Mouse (Mus musculus) retina, postnatal 7 days (tissue): ENCODE data around the gene Traf3ip2.

Source experiments
- DNase-seq: peaks from one replicate; pipeline ENCODE4 v3.0.0-alpha.2; 2012; ENCODE audit warnings: low read depth, low spot score

Traf3ip2 gene

DNA sequence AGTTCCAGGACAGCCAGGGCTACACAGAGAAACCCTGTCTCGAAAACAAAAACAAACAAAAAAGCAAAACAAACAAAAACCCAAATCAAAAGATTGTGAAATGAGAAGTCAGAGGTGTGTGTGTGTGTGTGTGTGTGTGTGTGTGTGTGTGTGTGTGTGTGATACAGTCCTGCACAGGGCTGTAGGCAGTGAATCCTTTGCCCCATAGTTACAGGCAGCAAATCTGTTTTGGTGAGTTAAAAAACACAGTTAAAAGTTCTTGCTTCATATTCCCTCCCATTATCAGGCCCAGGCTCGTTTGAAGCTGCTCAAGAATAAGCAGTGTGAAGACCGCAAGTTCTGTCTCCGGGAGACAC is at the start of gene Traf3ip2:
TSS of gene Traf3ip2 (plus strand) at position 302 of the 356 bp plus-strand sequence.
- no peak for DNase-seq

DNA sequence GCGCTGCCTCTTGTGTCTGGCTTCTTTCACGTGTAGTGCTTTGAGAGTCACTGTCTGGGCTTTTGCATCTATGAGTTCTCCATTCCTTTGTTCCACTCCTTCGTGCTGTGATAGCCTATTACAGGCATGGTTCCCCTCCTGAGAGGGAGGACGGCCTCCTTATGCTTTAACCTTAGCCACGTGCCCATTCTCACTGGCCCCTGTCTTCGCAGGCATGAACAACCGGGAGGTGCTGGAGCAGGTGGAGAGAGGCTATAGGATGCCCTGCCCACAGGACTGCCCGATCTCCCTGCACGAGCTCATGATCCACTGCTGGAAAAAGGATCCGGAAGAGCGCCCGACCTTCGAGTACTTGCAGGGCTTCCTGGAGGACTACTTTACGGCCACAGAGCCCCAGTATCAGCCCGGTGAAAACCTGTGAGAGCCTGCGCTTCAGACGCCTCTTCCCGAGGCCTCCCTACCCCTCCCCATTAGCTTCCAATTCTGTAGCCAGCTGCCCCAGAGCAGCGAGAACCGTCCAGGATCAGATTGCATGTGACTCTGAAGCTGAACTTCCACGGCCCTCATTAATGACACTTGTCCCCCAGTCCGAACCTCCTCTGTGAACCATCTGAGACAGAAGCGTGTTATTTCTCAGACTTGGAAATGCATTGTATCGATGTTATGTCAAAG is 49.0 kb upstream of the Traf3ip2 start:
- no peak for DNase-seq

DNA sequence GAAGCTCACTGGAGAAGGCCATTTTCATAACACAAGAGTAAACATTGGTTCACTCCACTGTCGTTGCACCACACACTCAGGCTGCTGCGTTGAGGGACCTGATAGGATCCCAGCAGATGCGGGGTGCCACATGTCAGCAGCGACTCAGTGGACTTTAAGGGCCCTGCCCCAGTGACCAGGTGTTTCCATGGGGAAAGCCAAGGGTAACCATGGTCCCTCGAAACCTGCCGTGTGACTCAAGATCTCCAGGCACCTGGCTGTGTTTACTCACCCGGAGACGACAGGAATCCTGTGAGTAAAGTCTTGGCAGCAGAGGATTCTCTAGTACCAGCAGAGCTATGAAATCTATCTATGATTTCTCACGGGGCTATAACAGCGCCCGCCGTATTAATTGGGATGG is 45.8 kb upstream of the Traf3ip2 start:
- no peak for DNase-seq

DNA sequence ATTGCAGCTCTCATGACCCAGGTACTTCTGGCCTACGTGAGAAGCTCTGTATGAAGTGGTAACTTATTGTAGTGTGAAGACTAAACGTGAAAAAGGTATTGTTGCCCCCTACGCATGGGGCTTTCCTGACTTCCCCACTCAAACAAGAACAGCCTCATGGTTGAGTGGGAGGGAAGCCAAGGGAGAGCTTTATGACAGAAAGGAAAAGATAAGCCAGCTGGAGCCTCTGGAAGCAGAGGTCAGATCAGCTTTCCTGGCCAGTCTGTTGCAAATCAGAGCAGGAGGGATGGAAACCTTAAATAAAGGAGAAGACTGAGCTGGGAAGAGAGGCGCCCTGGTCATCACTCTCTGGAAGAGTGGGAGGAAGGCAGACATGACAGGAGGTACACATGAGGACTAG is 43.7 kb upstream of the Traf3ip2 start:
- DNase-seq = no peak

DNA sequence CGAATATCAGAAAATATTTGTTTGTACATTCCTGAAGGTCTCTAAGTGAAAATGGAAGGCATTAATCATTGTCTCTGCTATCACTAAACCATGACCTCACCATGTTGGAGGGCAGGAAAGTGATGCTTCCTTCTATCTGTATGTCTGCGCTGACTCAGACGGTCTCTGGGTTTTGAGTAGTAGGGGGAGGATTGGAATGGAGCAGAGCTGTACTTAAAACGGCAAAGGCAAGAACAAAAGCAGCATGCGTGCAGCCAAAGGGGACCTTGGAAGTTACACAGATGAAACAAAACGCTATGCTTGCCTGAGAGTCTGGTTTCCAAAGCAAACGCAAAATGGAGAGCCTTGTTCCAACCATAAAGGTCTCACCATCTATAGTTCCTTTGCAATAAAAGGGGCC is 41.7 kb upstream of the Traf3ip2 start:
- DNase-seq = no peak

DNA sequence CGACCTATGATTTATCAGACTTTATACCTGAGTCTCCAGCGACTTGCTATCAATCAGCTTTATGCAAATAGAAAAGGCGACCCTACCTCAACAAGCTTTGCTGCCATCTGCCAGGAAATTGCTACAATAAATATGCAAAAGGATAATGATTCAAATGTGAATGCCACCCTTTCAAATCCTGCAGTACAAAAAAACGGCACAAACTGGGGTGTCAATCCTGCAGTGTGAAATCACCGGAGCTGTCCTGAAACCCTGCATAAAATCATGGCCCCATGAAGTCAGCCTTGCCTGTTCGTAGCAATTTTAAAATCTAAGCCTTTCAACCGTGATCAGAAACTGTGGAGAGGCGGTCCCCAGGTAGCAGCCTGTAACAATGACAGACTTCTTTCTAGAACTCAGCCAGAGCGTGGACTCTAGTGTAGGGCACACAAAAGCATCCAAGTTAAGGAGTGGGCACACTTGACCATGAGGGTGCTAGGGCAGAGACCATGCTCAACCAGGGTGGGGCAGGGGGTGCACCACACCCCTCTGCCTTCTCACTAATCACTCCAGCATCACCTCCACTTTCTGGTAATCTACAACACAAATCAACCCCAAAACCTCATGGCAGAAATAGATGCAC is 40.6 kb upstream of the Traf3ip2 start:
- DNase-seq = no peak

DNA sequence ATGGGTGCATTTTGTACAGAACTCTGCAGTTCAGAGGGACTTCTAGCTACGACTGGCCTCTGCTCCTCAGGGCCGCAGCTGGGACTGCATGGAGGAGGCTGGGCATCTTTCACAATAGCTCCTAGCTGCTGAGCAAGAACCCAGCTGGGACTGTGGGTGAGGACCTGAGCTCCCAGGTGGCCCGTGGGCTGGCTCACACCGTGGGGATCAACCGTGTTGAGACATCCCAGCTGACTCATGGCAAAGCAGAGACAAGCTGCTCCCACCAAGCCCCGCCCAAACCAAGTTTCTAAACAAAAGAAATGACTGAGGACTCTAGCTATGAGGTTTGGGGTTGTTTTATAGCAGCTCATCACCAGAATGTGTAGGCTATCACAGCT is 40.1 kb upstream of the Traf3ip2 start:
- no peak for DNase-seq

DNA sequence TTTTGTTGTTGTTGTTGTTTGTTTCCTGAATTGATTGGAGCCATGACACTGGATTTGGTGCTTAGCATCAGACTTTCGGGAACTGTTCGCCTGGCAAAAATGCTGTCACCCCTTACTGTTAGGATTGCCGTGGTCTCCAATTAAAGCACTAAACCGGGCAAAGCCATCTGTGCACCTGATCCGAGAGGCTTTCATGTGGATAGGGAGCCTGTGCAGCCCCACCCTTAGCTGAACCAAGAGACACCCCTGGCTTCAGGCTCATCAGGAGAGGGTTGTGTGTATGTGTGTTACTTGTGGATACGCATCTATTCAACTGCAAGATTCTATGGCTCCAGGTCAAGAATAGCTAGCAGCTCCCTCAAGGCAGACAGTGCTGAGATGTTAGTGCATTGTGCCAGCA is 36.3 kb upstream of the Traf3ip2 start:
- DNase-seq = no peak

DNA sequence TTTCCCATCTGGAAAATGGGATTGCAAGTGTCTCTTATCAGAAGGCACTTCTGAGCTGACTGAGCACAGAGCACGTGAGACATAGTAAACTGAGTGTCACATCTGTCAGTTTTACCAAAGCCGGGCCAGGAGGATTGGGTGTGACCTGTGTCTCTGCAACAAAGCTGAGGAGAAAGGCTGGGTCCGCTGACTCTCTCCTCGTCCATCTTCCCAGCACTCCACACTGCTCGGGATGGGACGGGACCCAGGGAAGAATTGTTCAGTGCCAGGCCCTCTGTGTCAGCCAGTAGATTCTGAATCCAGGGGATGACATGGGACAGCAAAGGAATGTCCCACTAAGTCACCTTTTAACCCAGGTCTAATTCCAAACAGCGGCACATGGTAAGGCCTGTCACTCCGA is 32.3 kb upstream of the Traf3ip2 start:
- no peak for DNase-seq

DNA sequence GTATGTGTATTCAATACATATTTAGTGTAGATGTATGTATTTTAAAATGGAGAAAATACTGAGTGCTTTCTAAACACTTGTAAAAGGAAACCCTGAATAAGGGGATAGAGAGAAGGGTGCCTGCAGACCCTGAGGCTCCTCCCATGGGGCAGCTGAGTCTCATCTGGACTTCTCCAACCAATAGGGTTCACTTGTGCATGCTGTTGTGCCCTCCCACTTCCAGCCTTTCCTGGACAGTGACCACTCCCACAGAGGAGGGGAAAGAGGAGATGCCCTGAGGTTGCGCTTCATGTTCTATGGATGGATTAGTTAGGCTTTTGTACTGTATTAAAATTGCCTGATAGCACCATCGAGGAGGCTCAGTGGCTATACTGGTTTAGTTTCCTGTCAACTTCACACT is 30.3 kb upstream of the Traf3ip2 start:
- DNase-seq = no peak

DNA sequence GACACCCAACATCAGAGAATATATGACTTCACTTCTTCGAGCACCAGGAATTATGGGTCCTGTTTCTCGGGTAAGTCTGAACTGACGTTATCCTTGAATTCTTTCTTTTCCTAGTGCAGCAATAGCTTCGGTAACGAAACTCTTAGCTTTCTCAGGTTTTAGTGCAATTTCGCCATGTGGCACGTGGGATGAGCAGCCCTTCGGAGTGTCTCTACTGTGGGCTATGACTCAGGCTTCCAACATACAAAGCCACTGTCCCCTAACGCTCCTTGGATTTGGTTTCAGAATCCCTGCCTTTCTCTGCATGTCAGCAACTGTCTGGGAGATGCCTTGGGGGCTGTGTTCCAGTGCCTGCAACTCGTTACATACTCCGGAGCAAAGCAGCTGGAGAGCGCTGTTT is 29.0 kb upstream of the Traf3ip2 start:
- DNase-seq = no peak

DNA sequence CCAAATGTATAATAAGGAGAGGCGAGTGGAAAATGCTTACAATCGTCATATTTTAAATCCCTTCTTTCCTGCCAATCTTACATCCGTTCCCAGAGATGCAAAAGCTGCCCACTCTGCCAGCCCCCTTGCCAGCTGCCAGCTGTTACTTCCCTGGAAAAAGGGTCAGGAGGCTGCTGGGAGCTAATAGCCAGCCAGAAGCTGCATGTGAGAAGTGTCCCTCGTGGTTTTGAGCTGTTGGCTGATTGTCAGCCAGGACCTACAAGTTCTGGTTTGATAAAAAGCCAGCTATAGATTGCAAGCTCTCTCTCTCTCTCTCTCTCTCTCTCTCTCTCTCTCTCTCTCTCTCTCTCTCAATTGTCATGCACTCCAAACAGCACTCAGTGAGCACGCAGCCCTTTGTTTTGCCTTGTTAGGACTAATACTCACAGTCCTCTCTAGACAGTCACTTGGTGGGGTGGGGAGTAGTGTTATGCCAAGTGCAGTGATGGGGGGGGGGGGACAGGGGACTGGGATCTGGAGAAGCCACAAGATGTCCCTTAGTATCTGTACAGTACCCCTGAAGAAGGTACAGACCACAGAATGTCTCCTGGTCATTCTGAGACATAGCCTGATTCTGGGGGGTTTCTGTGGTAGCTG is 25.3 kb upstream of the Traf3ip2 start:
- DNase-seq = peak; percentile 35

DNA sequence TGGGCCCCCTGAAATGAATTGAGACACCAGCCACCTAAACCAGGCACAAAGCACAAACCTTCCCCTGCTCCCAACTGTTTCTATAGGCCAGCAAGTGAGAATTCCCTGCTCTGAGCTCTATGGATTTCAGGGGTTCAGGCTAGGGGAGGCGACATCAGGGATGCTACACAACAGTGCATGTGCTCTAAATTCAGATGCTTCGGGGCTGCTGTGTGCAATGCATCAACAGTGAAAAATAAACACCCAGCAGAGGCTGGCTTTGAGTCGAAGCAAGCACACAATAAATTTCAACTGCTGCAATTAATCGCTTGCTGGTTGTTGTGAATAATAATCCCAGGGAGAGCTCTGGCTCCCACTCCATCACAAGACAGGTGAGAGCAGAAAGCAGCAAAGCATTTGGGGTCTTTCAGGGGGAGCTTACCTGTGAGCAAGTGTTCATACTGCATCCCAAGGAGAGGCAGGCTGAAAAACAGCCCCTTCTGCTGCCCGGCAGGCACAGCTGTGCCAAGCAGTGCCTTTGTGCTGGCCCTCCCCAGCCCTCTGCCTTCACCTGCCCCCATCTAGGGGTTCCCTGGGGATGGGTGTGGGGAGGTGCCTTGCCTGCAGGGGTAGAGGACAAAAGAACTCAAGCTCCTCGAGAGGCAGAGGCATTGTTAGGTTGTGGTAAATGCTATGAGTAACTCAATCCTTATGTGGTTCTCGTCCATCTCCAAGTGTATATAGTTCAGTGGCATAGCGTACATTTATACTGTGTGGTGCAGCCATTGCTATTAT is 24.6 kb upstream of the Traf3ip2 start:
- no peak for DNase-seq

DNA sequence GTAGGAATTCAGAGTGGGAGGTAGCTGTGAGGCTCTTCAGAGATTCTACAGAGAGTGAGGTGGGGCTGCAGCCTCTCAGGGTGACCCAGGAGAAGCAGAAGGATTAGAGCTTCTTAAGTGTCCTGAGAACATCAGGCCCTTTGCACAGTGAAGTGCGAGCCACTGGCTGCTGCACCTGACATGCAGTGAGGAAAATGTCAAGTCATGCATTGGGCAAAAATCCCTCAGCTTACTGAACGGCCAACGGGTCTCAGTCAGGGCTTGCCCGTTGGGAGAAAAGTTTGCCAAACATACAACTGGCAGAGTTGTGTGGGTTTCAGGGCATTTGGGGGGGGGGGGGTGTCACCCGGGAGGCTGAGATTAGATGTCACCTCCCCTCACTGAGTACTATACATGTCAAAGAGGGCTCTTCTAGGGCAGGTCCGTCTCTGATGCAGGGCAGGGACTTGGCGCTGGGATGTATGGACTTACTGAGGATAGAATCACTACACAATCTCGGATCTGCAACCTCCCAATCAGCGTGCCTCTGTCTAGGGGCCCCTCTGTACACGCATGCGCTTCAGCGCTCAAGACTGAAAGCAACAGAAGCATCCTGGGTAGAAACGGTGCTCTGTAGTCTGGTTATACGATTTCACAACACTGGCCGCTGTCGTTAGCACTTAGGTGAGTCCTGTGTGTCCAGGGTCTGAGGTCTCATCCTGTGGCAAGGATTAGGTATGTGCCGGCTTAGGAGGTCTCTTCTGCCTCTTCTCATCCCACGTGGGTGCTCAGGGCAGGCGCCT is 22.8 kb upstream of the Traf3ip2 start:
- DNase-seq = no peak

DNA sequence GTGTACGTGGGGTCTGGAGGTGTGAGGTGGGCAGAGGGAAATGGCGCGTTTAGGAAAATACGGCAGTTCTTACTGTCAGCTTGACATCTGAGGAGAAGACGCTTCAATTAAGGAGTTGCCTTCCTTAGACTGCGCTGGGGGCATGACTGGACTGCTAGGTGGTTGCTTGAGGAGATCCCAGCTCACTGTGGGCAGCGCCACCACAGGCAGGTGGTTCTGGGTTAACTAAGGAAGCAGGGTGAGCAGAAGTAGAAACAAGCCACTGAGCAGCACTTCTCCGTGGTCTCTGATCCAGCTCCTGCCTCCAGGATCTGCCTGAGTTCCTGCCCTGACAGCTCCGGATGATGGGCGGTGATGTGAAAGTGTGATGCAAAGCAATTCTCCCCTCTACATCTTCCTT is 22.1 kb upstream of the Traf3ip2 start:
- DNase-seq = no peak

DNA sequence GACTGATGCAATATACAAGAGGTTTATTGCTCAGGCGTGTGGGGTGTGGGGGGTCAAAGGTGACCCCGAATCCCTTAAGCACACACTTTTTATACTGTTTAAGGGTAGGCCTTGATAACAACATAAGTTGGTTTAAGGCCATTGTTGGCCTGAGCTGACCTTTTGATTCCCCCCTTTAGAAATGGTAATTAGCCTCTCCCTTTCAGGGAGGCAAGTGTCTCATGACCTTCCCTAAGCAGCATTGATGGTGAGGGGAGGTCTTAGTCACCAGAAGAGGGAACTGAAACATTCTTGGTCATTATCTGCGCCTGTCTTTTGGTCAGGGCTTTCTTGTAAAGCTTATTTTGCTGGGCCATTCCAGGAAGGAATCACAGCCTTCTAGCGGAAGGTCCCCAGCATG is 20.2 kb upstream of the Traf3ip2 start:
- no peak for DNase-seq

DNA sequence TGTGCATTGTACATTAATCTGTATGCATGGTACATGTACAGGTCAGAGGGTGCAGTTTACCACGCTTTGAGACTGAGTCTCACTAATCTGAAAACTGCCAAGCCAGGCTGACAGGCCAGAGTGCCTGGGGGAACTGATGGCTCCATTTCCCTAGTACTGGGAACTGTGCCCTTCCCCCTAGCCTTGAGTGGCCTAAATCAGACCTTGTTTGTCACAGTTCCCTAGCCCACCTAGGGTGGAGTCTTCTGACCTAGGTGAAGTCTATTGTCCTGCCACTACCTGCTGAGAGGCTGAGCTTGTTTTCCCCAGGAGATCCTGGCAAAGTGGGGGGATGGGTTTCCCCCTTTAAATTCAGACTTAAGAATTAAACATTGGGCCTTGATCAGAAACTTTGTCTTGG is 18.0 kb upstream of the Traf3ip2 start:
- DNase-seq = no peak

DNA sequence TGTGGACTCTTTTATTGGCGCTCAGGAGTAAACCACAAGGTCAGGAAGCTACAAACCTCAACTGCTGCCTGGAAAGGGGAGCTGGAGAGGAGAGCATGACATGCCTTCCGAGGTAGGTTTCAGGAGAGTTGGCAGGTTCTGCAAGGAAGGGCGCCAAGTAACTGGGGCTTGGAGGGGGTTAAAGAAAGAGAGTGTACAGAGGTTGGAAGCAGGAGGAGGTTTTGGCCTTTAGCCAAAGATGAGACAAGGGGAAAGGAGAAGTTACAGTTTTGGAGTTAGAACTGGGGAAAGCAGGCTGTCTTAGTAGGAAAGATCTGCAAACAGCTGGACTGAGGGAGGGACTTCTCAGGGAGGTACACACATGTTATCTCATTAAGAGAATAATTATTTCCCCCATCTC is 16.9 kb upstream of the Traf3ip2 start:
- no peak for DNase-seq

DNA sequence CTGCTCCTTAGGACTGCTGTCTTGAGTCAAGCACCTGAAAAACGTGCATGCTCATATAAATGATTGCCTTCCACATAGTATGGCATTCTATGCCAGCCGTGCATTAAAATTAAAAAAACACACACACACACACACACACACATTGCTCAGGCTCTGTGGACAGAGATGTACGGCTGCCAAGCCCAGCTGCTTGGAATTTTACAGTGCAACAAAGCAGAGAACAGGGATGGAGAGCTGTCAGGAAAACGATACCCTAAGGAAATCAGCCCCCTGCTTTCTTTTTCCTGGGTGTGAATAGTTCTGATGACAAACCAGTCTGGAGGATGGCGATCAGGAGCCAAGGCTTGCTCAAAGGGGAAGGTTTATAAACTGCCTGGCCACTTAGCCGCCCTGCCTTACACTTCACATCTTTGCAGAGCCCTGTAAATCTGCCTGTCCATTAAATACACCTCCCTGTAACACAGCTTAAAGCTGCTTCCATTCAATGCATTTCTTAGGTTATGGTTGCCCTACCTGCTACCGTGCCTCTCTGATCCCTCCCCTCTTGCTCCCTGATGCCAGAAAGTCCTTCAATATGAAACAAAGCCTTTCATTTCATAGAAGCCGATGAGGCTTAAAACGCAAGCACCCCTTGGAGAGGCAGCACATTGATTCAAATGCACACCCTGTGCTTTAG is 15.5 kb upstream of the Traf3ip2 start:
- DNase-seq = no peak

DNA sequence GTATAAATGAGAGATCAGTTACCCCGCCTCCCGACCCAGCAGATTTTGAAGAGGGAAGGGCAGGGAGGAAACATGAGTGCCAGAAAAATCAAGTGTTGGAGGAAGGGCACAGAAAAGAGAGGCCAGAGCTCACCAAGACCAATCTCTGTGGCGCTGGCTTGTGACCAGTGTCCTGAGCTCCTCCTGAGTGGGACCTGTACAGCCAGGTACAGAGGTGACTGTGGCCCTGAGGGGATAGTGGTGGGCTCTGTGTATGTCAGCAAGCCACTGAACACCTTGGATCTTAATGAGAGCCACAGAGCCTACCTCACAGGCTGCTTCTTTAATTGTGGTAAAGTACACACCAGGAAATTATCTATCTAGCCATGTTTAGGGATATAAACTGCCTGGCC is 14.9 kb upstream of the Traf3ip2 start:
- no peak for DNase-seq

DNA sequence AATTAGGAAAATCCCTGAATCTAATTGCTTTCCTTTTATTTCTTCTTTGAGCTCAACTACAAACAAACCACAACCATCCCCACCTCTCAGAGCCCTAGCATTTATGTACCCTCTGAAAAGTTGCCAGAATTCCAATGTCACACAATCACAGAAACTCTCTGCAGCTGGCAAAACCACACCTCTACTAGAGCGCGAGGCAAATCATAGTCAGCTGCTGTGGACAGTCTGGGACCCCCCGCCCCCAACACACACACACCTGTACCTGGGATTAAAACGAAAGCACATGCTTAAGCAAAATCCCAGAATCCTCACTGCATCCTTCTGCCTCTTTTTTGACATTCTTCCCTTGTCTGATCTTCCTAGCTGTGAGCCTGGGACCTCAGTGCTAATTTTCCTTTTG is 13.1 kb upstream of the Traf3ip2 start:
- no peak for DNase-seq
